Mouse (Mus musculus): ENCODE measurements at regions not wholly inside any gene's neighbourhood (a gene's known extent, or its start where the extent isn't known, plus 50 kb on each side); places are given as distances from the start of the nearest gene placed in this dataset.

DNA sequence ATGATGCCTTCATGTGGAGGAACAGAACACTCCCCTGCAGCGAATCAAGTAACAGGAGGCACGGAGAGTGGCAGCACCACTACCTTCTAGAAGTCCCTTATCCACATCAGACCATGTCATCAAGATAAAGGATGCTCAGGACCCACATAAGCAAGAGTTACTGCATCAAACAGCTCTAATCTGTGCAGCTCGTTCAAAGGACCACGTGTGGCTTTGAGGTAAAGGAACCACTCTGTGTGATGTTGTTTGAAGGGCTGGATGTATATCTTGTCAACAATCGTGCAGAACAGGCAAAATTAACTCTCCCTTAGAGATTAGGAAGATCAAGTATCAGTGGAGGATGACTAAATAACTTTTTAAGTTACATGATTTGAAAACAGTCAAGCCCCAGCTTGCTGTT, 68.8 kb upstream of the Cd44 start:
- DNase-seq (ENCODE audit: low spot score) = no peak
- H3K27me3 ChIP-seq (ENCODE audit: low read depth, poor library complexity, severe bottlenecking) = no peaks in the 10 kb centered on the region
- H3K4me3 ChIP-seq = no peak overlapping the region
- H3K27ac ChIP-seq = no peak overlapping the region
- WGBS = 76% methylated on average over 5 of the region's 5 CpGs
- H3K9me3 ChIP-seq (replicated peaks) = no peaks in the 10 kb centered on the region
- no peaks in the 10 kb centered on the region for H3K36me3 ChIP-seq
- H3K4me1 ChIP-seq = peaks cover 12% of the 10 kb centered on the region

DNA sequence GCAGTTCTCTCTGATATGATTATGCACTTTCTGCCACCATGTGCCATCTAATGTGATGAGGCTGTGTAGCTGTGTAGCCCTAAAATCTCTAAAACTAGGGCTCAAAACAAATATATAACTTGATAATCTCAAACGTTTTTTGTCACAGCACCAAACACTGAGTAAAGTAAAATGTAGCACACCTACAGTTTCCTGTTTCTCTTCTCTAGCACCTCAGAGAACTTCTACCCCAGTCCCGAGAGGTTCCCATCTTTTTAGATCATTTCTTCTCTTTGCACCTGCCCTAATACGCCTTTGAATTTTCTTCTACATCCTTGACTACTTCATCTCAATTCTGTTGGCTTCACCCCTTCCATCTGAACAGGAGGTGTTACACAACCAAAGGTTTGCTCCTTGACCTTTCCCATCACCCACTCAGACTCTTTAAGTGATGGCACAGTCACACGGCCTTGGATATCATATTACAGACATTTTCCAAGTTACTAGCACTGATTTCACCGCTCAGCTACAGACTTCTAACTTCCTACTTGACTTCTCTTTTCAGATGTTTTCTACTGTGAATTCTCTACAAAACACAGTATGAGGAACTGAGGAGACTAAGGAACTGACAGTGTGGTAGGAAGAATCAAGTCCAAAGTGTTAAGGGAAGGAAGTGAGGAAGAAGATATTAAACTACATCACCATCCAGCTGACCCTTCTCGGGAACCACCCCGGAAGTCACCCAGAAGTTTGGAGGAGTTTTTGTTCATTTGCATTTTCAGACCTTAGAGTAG, 66.7 kb upstream of the Cd44 start:
- Histone ChIP-seq H3K4me1 (peaks cover 12% of the 10 kb centered on the region), H3K4me3 (no peak overlapping the region), H3K36me3 (no peaks in the 10 kb centered on the region), H3K27me3 (ENCODE audit: low read depth, poor library complexity, severe bottlenecking) (no peaks in the 10 kb centered on the region), H3K9me3 (replicated peaks) (no peaks in the 10 kb centered on the region), H3K27ac (no peak overlapping the region)
- DNase-seq (ENCODE audit: low spot score) = no peak
- 81% methylated on average over 7 of the region's 7 CpGs for WGBS

DNA sequence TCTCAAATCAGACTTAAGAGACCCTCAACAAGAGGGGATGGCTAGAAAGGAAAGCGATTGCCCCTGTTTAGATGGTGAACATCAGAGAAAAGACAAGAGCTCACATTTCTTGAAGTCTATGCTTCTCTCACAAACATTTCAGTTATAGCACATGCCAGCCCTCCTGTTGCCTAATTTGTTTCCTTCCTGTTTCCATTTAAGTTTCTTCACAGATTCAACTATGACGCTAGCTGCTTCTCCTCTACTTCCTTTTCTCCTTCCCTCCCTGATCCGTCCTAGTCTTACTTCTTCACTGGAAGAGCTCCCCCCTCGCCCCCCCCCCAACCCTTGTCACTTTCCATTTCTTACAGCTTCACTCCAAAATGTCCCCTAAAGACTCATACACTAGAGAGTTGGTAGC, 66.0 kb upstream of the Cd44 start:
- WGBS = 88% methylated on average over 4 of the region's 4 CpGs

DNA sequence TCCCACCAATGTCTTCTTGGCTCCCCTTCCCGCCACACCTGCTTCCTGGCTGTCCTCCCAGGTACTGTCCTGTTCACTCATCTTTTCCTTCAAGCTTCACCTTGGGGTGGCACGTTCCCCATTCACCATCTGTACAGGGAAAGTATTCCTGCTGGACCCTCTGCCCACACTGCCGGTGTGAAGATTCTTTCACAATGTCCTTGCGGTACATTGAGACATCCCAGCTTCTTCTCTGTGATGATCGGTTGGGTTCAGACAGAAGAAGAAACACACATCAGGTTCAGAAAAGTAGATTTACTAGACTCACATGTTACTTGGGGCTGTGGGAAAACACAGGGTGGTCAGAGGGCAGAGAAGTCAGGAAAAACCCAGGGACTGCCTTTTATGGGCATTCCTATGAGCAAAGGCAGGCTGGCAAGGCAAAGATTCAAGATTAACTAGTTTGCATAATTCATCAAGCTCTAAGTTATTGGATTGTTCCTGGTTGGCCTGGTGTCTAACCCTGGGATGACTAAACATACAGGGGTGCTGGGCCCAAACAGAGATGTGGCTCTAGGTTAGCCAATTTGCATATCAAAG, 57.7 kb upstream of the Cd44 start:
- Histone ChIP-seq H3K27me3 (ENCODE audit: low read depth, poor library complexity, severe bottlenecking) (no peaks in the 10 kb centered on the region), H3K36me3 (no peaks in the 10 kb centered on the region), H3K27ac (no peak overlapping the region), H3K9me3 (replicated peaks) (no peaks in the 10 kb centered on the region), H3K4me1 (0 out of 2 replicates have a peak, but pooled peaks cover 3% of the 10 kb centered on the region), H3K4me3 (no peak overlapping the region)
- peak; percentile 26 for DNase-seq (ENCODE audit: low spot score)
- whole genome bisulfite sequencing = 92% methylated on average over 5 of the region's 5 CpGs

More for the DNA sequence above, 66.0 kb upstream of the Cd44 start:
- DNase-seq (ENCODE audit: low spot score) = no peak
- Histone ChIP-seq H3K4me1 (peaks cover 7% of the 10 kb centered on the region), H3K4me3 (no peak overlapping the region), H3K27me3 (ENCODE audit: low read depth, poor library complexity, severe bottlenecking) (no peaks in the 10 kb centered on the region), H3K9me3 (replicated peaks) (no peaks in the 10 kb centered on the region), H3K27ac (no peak overlapping the region), H3K36me3 (no peaks in the 10 kb centered on the region)

DNA sequence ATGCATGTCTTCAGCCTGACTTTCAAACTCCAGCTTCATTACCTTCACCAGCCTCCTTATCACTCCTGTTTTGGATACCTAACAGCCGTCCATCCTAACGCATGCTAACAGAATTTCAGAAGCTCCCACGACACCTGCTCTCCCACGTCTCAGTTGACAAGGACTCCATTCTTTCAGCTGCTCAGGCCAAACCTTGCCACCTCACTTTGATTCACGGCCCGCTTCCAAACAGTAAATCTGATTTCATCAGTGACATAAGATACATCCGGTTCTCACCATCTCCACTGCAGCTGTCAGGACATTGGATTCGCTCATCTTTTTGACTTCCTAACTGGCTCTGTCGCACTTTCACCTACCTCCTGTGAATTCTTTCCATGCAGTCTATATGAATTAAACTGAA, 57.1 kb upstream of the Cd44 start:
- 87% methylated on average over 9 of the region's 9 CpGs for WGBS
- no peaks in the 10 kb centered on the region for H3K27me3 ChIP-seq (ENCODE audit: low read depth, poor library complexity, severe bottlenecking)
- H3K36me3 ChIP-seq = no peaks in the 10 kb centered on the region
- H3K4me3 ChIP-seq = no peak overlapping the region
- H3K9me3 ChIP-seq (replicated peaks) = no peaks in the 10 kb centered on the region
- H3K27ac ChIP-seq = no peak overlapping the region
- no peak for DNase-seq (ENCODE audit: low spot score)
- 0 out of 2 replicates have a peak, but pooled peaks cover 3% of the 10 kb centered on the region for H3K4me1 ChIP-seq

DNA sequence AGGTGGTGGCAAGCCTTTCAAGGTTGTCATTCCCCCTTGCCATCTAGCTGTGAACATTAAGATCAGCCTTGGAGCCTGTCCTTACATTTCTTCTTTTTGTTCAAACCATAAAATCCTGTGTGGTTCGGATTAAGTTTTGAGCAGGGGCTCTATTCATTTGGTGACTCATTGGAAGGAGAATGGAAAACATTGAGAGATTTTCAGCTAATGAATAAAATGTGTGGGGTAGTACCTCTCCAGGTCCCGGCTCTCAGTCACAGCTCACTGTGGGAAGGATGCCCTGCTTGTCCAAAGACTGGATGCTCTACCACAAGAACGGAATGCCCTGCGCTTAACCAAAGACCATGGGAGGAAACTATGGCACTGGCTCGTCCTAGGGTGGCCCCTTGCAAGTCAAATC, 56.3 kb upstream of the Cd44 start:
- Histone ChIP-seq H3K4me1 (0 out of 2 replicates have a peak, but pooled peaks cover 3% of the 10 kb centered on the region), H3K36me3 (no peaks in the 10 kb centered on the region), H3K27me3 (ENCODE audit: low read depth, poor library complexity, severe bottlenecking) (no peaks in the 10 kb centered on the region), H3K4me3 (no peak overlapping the region), H3K27ac (no peak overlapping the region), H3K9me3 (replicated peaks) (no peaks in the 10 kb centered on the region)
- DNase-seq (ENCODE audit: low spot score) = no peak
- WGBS = 92% methylated on average over 5 of the region's 5 CpGs

DNA sequence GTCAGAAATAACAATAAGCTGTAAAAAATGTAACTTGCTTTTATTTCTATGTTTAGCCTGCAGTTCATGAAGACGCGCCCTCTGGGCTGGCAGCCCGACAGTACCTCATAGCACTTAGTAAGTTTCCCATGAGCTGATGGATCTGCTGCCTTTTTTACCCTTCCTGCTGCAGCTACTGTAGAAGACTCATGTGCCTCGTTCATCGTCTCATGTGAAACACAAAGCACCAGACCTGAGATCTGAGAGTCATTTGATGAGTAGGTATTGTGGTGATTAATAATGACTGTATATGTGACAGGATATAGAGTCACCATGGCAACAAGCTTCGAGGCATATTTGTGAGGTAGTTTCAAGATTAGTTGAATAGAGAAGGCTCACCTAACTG, 55.4 kb upstream of the Cd44 start:
- 96% methylated on average over 6 of the region's 6 CpGs for WGBS
- Histone ChIP-seq H3K4me1 (0 out of 2 replicates have a peak, but pooled peaks cover 3% of the 10 kb centered on the region), H3K36me3 (no peaks in the 10 kb centered on the region), H3K27ac (no peak overlapping the region), H3K9me3 (replicated peaks) (no peaks in the 10 kb centered on the region), H3K27me3 (ENCODE audit: low read depth, poor library complexity, severe bottlenecking) (no peaks in the 10 kb centered on the region), H3K4me3 (no peak overlapping the region)
- no peak for DNase-seq (ENCODE audit: low spot score)

DNA sequence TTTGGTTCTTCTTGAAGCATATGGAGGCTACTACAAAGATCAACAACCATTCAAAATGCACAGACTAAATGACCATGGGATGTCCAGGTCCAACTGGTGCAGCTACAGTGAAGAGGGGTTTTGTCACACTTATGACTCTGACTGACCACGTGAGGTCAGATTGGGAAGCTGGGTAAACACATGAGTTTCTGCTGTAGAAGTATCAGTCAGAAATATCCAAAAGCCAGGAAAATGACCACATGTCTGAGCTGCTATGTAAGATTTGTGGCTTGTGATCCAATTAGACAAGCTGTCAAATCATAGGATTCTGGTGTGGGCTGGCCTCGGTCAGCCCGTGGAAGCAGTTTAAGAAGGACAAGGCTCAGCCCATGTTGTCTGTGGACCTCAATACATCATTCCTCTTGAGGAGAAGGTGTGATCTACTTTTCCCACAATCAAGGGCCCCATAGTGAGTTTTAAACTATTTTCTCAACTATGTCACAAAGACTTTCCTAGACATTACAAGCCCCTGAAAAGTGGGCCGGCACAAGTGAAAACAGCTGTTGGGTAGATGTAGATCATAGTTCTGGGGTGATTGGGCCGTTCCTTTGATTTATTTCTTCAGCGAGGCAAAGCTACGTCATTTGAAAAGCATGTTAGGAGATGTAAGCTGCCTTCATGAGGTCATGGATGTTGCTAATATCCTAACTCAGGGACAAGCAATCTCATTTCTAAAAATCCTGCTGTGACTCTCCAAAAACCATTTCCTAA, 54.8 kb upstream of the Cd44 start:
- no peaks in the 10 kb centered on the region for H3K9me3 ChIP-seq (replicated peaks)
- H3K27me3 ChIP-seq (ENCODE audit: low read depth, poor library complexity, severe bottlenecking) = no peaks in the 10 kb centered on the region
- H3K27ac ChIP-seq = no peak overlapping the region
- 0 out of 2 replicates have a peak, but pooled peaks cover 3% of the 10 kb centered on the region for H3K4me1 ChIP-seq
- no peak for DNase-seq (ENCODE audit: low spot score)
- H3K4me3 ChIP-seq = no peak overlapping the region
- 74% methylated on average over 7 of the region's 7 CpGs for WGBS
- no peaks in the 10 kb centered on the region for H3K36me3 ChIP-seq

DNA sequence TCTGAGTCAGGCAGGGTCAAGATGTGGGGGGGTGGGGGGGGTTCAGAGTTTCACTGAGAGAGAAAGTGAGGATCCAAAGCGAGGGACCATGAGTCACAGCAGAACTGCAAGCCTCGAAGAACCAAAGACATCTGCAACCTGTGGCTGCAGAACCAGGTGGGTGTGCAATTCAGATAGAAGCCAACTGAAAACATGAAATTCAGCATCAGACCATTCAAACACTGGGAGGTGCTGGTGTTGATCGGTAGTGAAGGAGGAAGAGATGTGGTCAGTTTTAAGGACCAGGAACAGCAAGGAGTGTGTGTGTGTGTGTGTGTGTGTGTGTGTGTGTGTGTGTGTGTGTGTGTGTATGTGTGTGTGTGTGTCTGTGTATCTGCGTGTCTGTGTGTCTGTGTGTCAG, 53.8 kb upstream of the Cd44 start:
- DNase-seq (ENCODE audit: low spot score) = no peak
- H3K36me3 ChIP-seq = no peaks in the 10 kb centered on the region
- no peaks in the 10 kb centered on the region for H3K9me3 ChIP-seq (replicated peaks)
- 0 out of 2 replicates have a peak, but pooled peaks cover 3% of the 10 kb centered on the region for H3K4me1 ChIP-seq
- WGBS = 89% methylated on average over 4 of the region's 4 CpGs
- no peak overlapping the region for H3K27ac ChIP-seq
- no peak overlapping the region for H3K4me3 ChIP-seq
- H3K27me3 ChIP-seq (ENCODE audit: low read depth, poor library complexity, severe bottlenecking) = no peaks in the 10 kb centered on the region
